Mouse (Mus musculus): Measurements from ENCODE around the gene Opa1. TPM values are rescaled to one million over a fixed set of nuclear protein-coding genes. Genes with fewer than 3 reads are reported as not detected.

Gene Opa1
- 31.6 TPM for polyA plus RNA-seq (2017; shearing (Covaris generic))

DNA sequence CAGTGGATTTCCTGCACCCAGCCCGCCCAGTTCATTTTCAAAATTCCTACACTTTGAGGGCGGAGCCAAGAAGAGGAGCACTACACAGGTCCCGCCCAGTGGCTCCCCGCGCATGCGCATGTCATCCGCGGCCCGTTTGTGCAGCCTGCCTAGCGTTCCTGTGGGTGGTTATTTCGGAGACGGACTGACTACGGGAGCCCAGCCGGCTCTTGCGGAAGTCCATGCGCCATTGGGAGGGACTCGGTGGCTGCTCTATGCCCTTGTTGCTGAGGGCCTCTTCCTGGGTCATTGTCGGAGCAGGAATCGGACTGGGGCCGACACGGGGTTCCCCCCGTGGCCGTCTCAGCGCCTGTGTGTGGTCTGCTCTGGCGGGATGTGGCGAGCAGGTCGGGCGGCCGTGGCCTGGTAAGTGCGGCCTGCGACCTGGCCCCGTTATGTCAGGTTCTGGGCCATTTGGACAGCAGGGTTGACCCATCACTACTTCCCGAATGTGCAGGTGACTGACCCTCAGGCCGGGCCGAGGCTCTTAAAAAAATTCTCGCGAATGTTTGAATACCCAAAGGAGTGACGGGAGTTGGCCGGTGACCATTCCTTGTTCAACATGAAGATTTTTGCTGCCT is at the start of gene Opa1:
Opa1 (plus strand) TSS at position 168 of the 620 bp plus-strand sequence.

DNA sequence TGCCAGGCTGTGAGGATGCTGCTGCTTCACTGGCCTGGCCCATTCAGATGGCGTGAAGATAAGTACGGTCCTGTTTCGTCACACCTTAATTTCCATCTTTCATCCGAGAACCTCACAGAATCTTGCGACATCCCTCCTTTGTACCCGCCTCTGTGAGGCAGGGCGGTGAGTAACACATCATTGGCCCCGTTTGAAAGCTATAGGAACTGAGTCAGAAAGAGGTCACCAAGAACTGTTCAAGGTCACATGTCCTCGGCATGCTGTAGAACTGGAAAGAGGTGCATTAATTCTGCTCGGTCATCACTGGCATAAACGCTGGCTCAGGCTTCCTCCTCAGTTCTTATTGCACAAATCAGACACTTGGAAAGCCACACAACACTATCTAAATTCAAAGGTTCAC is 34.3 kb upstream of the Opa1 start, which contains the start of gene Atp13a4:
Atp13a4 (minus strand) TSS at position 36 of the 400 bp plus-strand sequence.

Other genes starting within 250 kb of the Opa1 start
- gene Atp13a5, start 200.6 kb upstream of the Opa1 start, polyA plus RNA-seq (2017; shearing (Covaris generic)), result not detected
- gene Atp13a4, start 34.5 kb upstream of the Opa1 start, polyA plus RNA-seq (2017; shearing (Covaris generic)), result not detected

Data from effector memory CD4-positive, alpha-beta T cell, adult 7 months (primary cell).